Mouse (Mus musculus) embryonic facial prominence, embryonic 15.5 days (tissue): ENCODE measurements around the gene Itpa. TPM values are rescaled to one million over a fixed set of nuclear protein-coding genes. Genes with fewer than 3 reads are reported as not detected.

Experiments
- ATAC-seq: fragments of 200-750 bp; cut with Nextera tagmentation; 2 replicates; pipeline ENCODE4 v1.8.0; 2017; ENCODE audit warnings: low read depth, moderate TSS enrichment; ENCODE audit not compliant: insufficient number of reproducible peaks, low FRiP score, low TSS enrichment
- H3K27ac ChIP-seq: fragments of 300-500 bp; sonication (generic); replicated peaks from 2 replicates; pipeline ENCODE4 v1.5.1; 2015; ENCODE audit warnings: mild to moderate bottlenecking, inconsistent platforms
- H3K27me3 ChIP-seq: fragments of 300-500 bp; sonication (generic); 2 replicates; pipeline ENCODE4 v1.6.1; 2015; ENCODE audit warnings: inconsistent platforms
- H3K36me3 ChIP-seq: fragments of 300-500 bp; sonication (generic); 2 replicates; pipeline ENCODE4 v1.6.1; 2015; ENCODE audit warnings: mild to moderate bottlenecking, inconsistent platforms
- H3K4me1 ChIP-seq: fragments of 300-500 bp; sonication (generic); 2 replicates; pipeline ENCODE4 v1.6.1; 2015; ENCODE audit warnings: inconsistent platforms
- H3K4me2 ChIP-seq: fragments of 300-500 bp; sonication (generic); replicated peaks from 2 replicates; pipeline ENCODE4 v1.6.1; 2015; ENCODE audit warnings: mild to moderate bottlenecking, inconsistent platforms
- H3K4me3 ChIP-seq: fragments of 300-500 bp; sonication (generic); replicated peaks from 2 replicates; pipeline ENCODE4 v1.5.1; 2015; ENCODE audit warnings: mild to moderate bottlenecking, inconsistent platforms
- H3K9ac ChIP-seq: fragments of 300-500 bp; sonication (generic); 2 replicates; pipeline ENCODE4 v1.6.1; 2015; ENCODE audit warnings: inconsistent platforms
- H3K9me3 ChIP-seq: fragments of 300-500 bp; sonication (generic); replicated peaks from 2 replicates; pipeline ENCODE4 v1.6.1; 2016; ENCODE audit warnings: inconsistent platforms
- WGBS: fragments of 180-500 bp; shearing (Covaris S2); methylation state at CpG from one replicate; pipeline ENCODE4 v1.1.7; 2015; 5-methylcytosine and 5-hydroxymethylcytosine counted together
- polyA plus RNA-seq: library from polyadenylated mRNA; unstranded; fragments of >200 nt; fragmentation: Nextera tagmentation; extraction: Ambion mirVana; gene quantifications from 2 replicates; pipeline ENCODE4 v1.2.1, GENCODE M21; 2015

Gene Itpa
- polyA plus RNA-seq, 1 experiment from 2014 or later = 101 TPM

- H3K9me3 ChIP-seq = no peaks in the 10 kb centered on the region
- H3K4me3 ChIP-seq = no peak overlapping the region
- 86% methylated on average over 9 of the region's 9 CpGs for WGBS
- H3K4me1 ChIP-seq = no peaks in the 10 kb centered on the region
- peaks cover 86% of the 10 kb centered on the region for H3K36me3 ChIP-seq
- H3K9ac ChIP-seq = no peak overlapping the region
- H3K27ac ChIP-seq = no peak overlapping the region
- H3K4me2 ChIP-seq = no peak overlapping the region
- H3K27me3 ChIP-seq = no peaks in the 10 kb centered on the region
- no peak for ATAC-seq
Measured at GRCm38 (mm10) chr2:130730746-130731145, 63.3 kb downstream of the Itpa start.

Other genes starting within 250 kb of the Itpa start
- gene Vps16, start 243.3 kb upstream of the Itpa start, polyA plus RNA-seq = 84.4 and 103 TPM in 2 replicates
- gene Pced1a, start 242.9 kb upstream of the Itpa start, polyA plus RNA-seq = 19.5 and 20.0 TPM in 2 replicates
- gene Ptpra, start 217.3 kb upstream of the Itpa start, polyA plus RNA-seq = 108 TPM in 2 replicates
- gene Mrps26, start 103.9 kb upstream of the Itpa start, polyA plus RNA-seq = 98.9 and 102 TPM in 2 replicates
- gene Oxt, start 91.4 kb upstream of the Itpa start, polyA plus RNA-seq = not detected in 2 replicates
- 0.53 TPM in 1 of 2 replicates, not detected in the other for gene Avp, start 85.1 kb upstream of the Itpa start, polyA plus RNA-seq
- 12.5 and 13.4 TPM in 2 replicates for gene Fastkd5, start 37.6 kb upstream of the Itpa start, polyA plus RNA-seq
- gene Ubox5, start 37.6 kb upstream of the Itpa start, polyA plus RNA-seq = 11.8 TPM in 2 replicates
- gene Lzts3, start 24.8 kb upstream of the Itpa start, polyA plus RNA-seq = 6.1 and 6.7 TPM in 2 replicates
- gene Ddrgk1, start 3.0 kb upstream of the Itpa start, polyA plus RNA-seq = 76.8 and 77.8 TPM in 2 replicates
- gene Slc4a11, start 29.9 kb downstream of the Itpa start, polyA plus RNA-seq = 4.7 and 5.4 TPM in 2 replicates
- 35.7 and 36.7 TPM in 2 replicates for gene 4930402H24Rik, start 238.8 kb downstream of the Itpa start, polyA plus RNA-seq
- 9.0 and 9.2 TPM in 2 replicates for gene Atrn, start 238.9 kb downstream of the Itpa start, polyA plus RNA-seq